Mouse (Mus musculus): ENCODE data around the gene Nup85. TPM values are rescaled to one million over a fixed set of nuclear protein-coding genes. Genes with fewer than 3 reads are reported as not detected.
A peak's percentile ranks its signal among the peaks of the same experiment; 100 is the strongest.

Gene Nup85
- total and polyA plus RNA-seq, 3 experiments, result 362 to 370 TPM; not detected in 1

GRCm38 (mm10) chr11:115625877-115626276 is 61.6 kb downstream of the Nup85 start:
- Histone ChIP-seq H3K27me3 (ENCODE audit: control insufficient read depth in 1 of 2, insufficient read depth in 2 of 2, low read length in 2 of 2) (no peaks in the 10 kb centered on the region), H3K4me1 (ENCODE audit: control insufficient read depth in 1 of 2, insufficient read depth in 2 of 2, low read length in 2 of 2) (peaks cover 6 to 24% of the 10 kb centered on the region in 2 experiments), H3K9me3 (replicated peaks; ENCODE audit: insufficient read depth, low read length) (no peaks in the 10 kb centered on the region), H3K36me3 (ENCODE audit: control insufficient read depth in 1 of 2, insufficient read depth in 2 of 2, low read length in 2 of 2) (peaks cover 4 to 9% of the 10 kb centered on the region in 2 experiments), H3K4me3 (ENCODE audit: control insufficient read depth in 1 of 2, insufficient read depth in 1 of 2, low read depth in 2 of 2, low read length in 2 of 2) (no peak overlapping the region), H3K9ac (ENCODE audit: control insufficient read depth, low read depth, low read length, poor library complexity, severe bottlenecking) (no peak overlapping the region), H3K27ac (ENCODE audit: control insufficient read depth, low read depth, low read length) (no peak overlapping the region), H3K79me2 (ENCODE audit: control insufficient read depth, insufficient read depth, low read length, poor library complexity) (peaks cover 21% of the 10 kb centered on the region)
- DNase-seq (ENCODE audit: low read depth, low spot score), result no peak
- no peak for TF ChIP-seq HCFC1 (IDR thresholded peaks at IDR 0.05; ENCODE audit: low read depth, low read length)
- no peak for TF ChIP-seq CHD2 (IDR thresholded peaks at IDR 0.05; ENCODE audit: low read length)
- TF ChIP-seq MAX (IDR thresholded peaks at IDR 0.05; ENCODE audit: low read length), result no peak
- TF ChIP-seq SIN3A (IDR thresholded peaks at IDR 0.05; ENCODE audit: low read length), result no peak

GRCm38 (mm10) chr11:115626824-115627616 is 62.8 kb downstream of the Nup85 start:
- H3K4me3 ChIP-seq (ENCODE audit: control insufficient read depth in 1 of 2, insufficient read depth in 1 of 2, low read depth in 2 of 2, low read length in 2 of 2), result peak overlapping the region; percentile 82
- DNase-seq (ENCODE audit: low read depth, low spot score), result no peak
- H3K27me3 ChIP-seq (ENCODE audit: control insufficient read depth in 1 of 2, insufficient read depth in 2 of 2, low read length in 2 of 2), result no peaks in the 10 kb centered on the region
- no peaks in the 10 kb centered on the region for H3K9me3 ChIP-seq (replicated peaks; ENCODE audit: insufficient read depth, low read length)
- H3K9ac ChIP-seq (ENCODE audit: control insufficient read depth, low read depth, low read length, poor library complexity, severe bottlenecking), result peak overlapping the region; percentile 73
- TF ChIP-seq CHD1 (IDR thresholded peaks at IDR 0.05; ENCODE audit: low read depth, low read length) (0 out of 2 replicates have a peak, but pooled peaks have one; percentile 27), HCFC1 (IDR thresholded peaks at IDR 0.05; ENCODE audit: low read depth, low read length) (no peak; the same call in 1 of the 2 replicates)
- H3K4me1 ChIP-seq (ENCODE audit: control insufficient read depth in 1 of 2, insufficient read depth in 2 of 2, low read length in 2 of 2), result peaks cover 6 to 29% of the 10 kb centered on the region in 2 experiments
- no peak overlapping the region; the same call in 1 of the 2 replicates for H3K27ac ChIP-seq (ENCODE audit: control insufficient read depth, low read depth, low read length)
- peaks cover 4 to 9% of the 10 kb centered on the region in 2 experiments for H3K36me3 ChIP-seq (ENCODE audit: control insufficient read depth in 1 of 2, insufficient read depth in 2 of 2, low read length in 2 of 2)
- H3K79me2 ChIP-seq (ENCODE audit: control insufficient read depth, insufficient read depth, low read length, poor library complexity), result peaks cover 21% of the 10 kb centered on the region

- H3K9me3 ChIP-seq (replicated peaks; ENCODE audit: insufficient read depth, low read length), result no peaks in the 10 kb centered on the region
- peaks cover 6 to 29% of the 10 kb centered on the region in 2 experiments for H3K4me1 ChIP-seq (ENCODE audit: control insufficient read depth in 1 of 2, insufficient read depth in 2 of 2, low read length in 2 of 2)
- peaks cover 21% of the 10 kb centered on the region for H3K79me2 ChIP-seq (ENCODE audit: control insufficient read depth, insufficient read depth, low read length, poor library complexity)
- H3K27me3 ChIP-seq (ENCODE audit: control insufficient read depth in 1 of 2, insufficient read depth in 2 of 2, low read length in 2 of 2), result no peaks in the 10 kb centered on the region
- peak; percentile 100 for DNase-seq (ENCODE audit: low read depth, low spot score)
- peak within 1 kb of the TSS; percentile 83 for H3K27ac ChIP-seq (ENCODE audit: control insufficient read depth, low read depth, low read length)
- peaks cover 4 to 9% of the 10 kb centered on the region in 2 experiments for H3K36me3 ChIP-seq (ENCODE audit: control insufficient read depth in 1 of 2, insufficient read depth in 2 of 2, low read length in 2 of 2)
- peak within 1 kb of the TSS; percentile 82 for H3K4me3 ChIP-seq (ENCODE audit: control insufficient read depth in 1 of 2, insufficient read depth in 1 of 2, low read depth in 2 of 2, low read length in 2 of 2)
- H3K9ac ChIP-seq (ENCODE audit: control insufficient read depth, low read depth, low read length, poor library complexity, severe bottlenecking), result peak within 1 kb of the TSS; percentile 75
- peak; percentile 72; the same call in 1 of the 2 replicates for TF ChIP-seq ZNF384 (IDR thresholded peaks at IDR 0.05; ENCODE audit: low read depth, low read length)
- TF ChIP-seq USF2 (IDR thresholded peaks at IDR 0.05; ENCODE audit: borderline replicate concordance in 1 of 2, insufficient read depth in 1 of 2, low read depth in 1 of 2, low read length in 2 of 2), result no peak
- peak; percentile 86 for TF ChIP-seq ZMIZ1 (IDR thresholded peaks at IDR 0.05; ENCODE audit: low read depth, low read length)
- TF ChIP-seq POLR2AphosphoS2 (IDR thresholded peaks at IDR 0.05; ENCODE audit: low read length), result peak; percentile 89
- peak; percentile 84 for TF ChIP-seq NELFE (IDR thresholded peaks at IDR 0.05; ENCODE audit: low read depth, low read length)
- TF ChIP-seq GATA1 (IDR thresholded peaks at IDR 0.05; ENCODE audit: low read depth, low read length), result 0 out of 2 replicates have a peak, but pooled peaks have one; percentile 8
- peak; percentile 95 to 97 for TF ChIP-seq POLR2A (IDR thresholded peaks at IDR 0.05; ENCODE audit: control insufficient read depth in 1 of 2, insufficient read depth in 1 of 2, low read depth in 1 of 2, low read length in 2 of 2, poor library complexity in 1 of 2)
- peak; percentile 47; the same call in 1 of the 2 replicates for TF ChIP-seq MAX (IDR thresholded peaks at IDR 0.05; ENCODE audit: low read length)
- TF ChIP-seq POLR2AphosphoS5 (IDR thresholded peaks at IDR 0.05; ENCODE audit: borderline replicate concordance, low read depth, low read length), result no peak
- no peak for TF ChIP-seq TAL1 (IDR thresholded peaks at IDR 0.05; ENCODE audit: low read length)
- peak; percentile 100 for TF ChIP-seq HCFC1 (IDR thresholded peaks at IDR 0.05; ENCODE audit: low read depth, low read length)
- peak; percentile 56; the same call in 1 of the 2 replicates for TF ChIP-seq ETS1 (IDR thresholded peaks at IDR 0.05; ENCODE audit: low read depth, low read length)
- TF ChIP-seq CTCF (IDR thresholded peaks at IDR 0.05 in 2 of 3, conservative IDR thresholded peaks at IDR 0.05 in 1 of 3; ENCODE audit: control insufficient read depth in 1 of 3, insufficient read depth in 1 of 3, low read depth in 2 of 3, low read length in 3 of 3, poor library complexity in 1 of 3, severe bottlenecking in 1 of 3), result no peak
- TF ChIP-seq CHD1 (IDR thresholded peaks at IDR 0.05; ENCODE audit: low read depth, low read length), result no peak
- TF ChIP-seq TBP (IDR thresholded peaks at IDR 0.05; ENCODE audit: low read depth, low read length), result peak; percentile 92
- TF ChIP-seq MAFK (IDR thresholded peaks at IDR 0.05; ENCODE audit: borderline replicate concordance, low read depth, low read length), result no peak
- TF ChIP-seq RCOR1 (IDR thresholded peaks at IDR 0.05; ENCODE audit: low read depth, low read length), result no peak
- peak; percentile 74; the same call in 1 of the 2 replicates for TF ChIP-seq MAZ (IDR thresholded peaks at IDR 0.05; ENCODE audit: low read depth, low read length)
- TF ChIP-seq UBTF (IDR thresholded peaks at IDR 0.05; ENCODE audit: borderline replicate concordance, insufficient read depth, low read depth, low read length), result no peak
- no peak for TF ChIP-seq ZKSCAN1 (IDR thresholded peaks at IDR 0.05; ENCODE audit: low read depth, low read length)
Observed at GRCm38 (mm10) chr11:115627705-115628464, 63.7 kb downstream of the Nup85 start, which contains the start of gene Slc25a19. Slc25a19 (minus strand) TSS chr11:115628295.
